Mouse (Mus musculus): ENCODE measurements around the gene Olfr419.

Olfr419 gene

GRCm38 (mm10) chr1:174251961-174252360, at the start of gene Olfr419:
Olfr419 (minus strand) TSS chr1:174252061.
- DNase-seq = no peak

- DNase-seq = no peak
These were observed 18.8 kb upstream of the Olfr419 start for GRCm38 (mm10) chr1:174270643-174271042.

GRCm38 (mm10) chr1:174269162-174269561, 17.3 kb upstream of the Olfr419 start:
- no peak for DNase-seq

- DNase-seq = no peak
These were observed 16.0 kb upstream of the Olfr419 start for GRCm38 (mm10) chr1:174267816-174268215.

- DNase-seq = no peak
These were observed 1.5 kb downstream of the Olfr419 start for GRCm38 (mm10) chr1:174250376-174250775.

- DNase-seq = no peak
These were observed 4.7 kb downstream of the Olfr419 start for GRCm38 (mm10) chr1:174247170-174247569.

GRCm38 (mm10) chr1:174246080-174246479, 5.8 kb downstream of the Olfr419 start:
- no peak for DNase-seq

- DNase-seq = no peak
These were observed 7.2 kb downstream of the Olfr419 start for GRCm38 (mm10) chr1:174244621-174245020.

- DNase-seq = no peak
These were observed 11.9 kb downstream of the Olfr419 start for GRCm38 (mm10) chr1:174239916-174240315.

- DNase-seq = no peak
These were observed 35.2 kb downstream of the Olfr419 start for GRCm38 (mm10) chr1:174216528-174217204.

GRCm38 (mm10) chr1:174215270-174216038, 36.4 kb downstream of the Olfr419 start:
- DNase-seq = no peak

- DNase-seq = no peak
These were observed 39.6 kb downstream of the Olfr419 start for GRCm38 (mm10) chr1:174212286-174212685.

GRCm38 (mm10) chr1:174204699-174205098, 47.2 kb downstream of the Olfr419 start:
- DNase-seq = no peak

Data from liver (tissue).